Mouse (Mus musculus) testis, adult 2 months (tissue): ENCODE measurements around the gene Cox7b2. TPM values are rescaled to one million over a fixed set of nuclear protein-coding genes. Genes with fewer than 3 reads are reported as not detected.
A peak's percentile ranks its signal among the peaks of the same experiment; 100 is the strongest.
"Not testable (repeated sequence)": the region's sequence is repeated elsewhere in the genome, so short reads cannot be mapped to it uniquely, and the experiment has no call there.

Source experiments
- H3K27ac ChIP-seq: fragments of 200-500 bp; 2 replicates; pipeline ENCODE4 v1.5.1; 2012; ENCODE audit warnings: low read depth, low read length; ENCODE audit not compliant: control insufficient read depth, insufficient read depth
- H3K27me3 ChIP-seq: fragments of 200-500 bp; 2 replicates; pipeline ENCODE4 v1.6.1; 2012; ENCODE audit warnings: mild to moderate bottlenecking, low read length, moderate library complexity; ENCODE audit not compliant: control insufficient read depth, insufficient read depth
- H3K36me3 ChIP-seq: fragments of 200-500 bp; 2 replicates; pipeline ENCODE4 v1.6.1; 2012; ENCODE audit warnings: mild to moderate bottlenecking, low read length; ENCODE audit not compliant: control insufficient read depth, insufficient read depth
- H3K4me1 ChIP-seq: fragments of 200-500 bp; 2 replicates; pipeline ENCODE4 v1.6.1; 2012; ENCODE audit warnings: low read length; ENCODE audit not compliant: control insufficient read depth, insufficient read depth
- H3K4me3 ChIP-seq: fragments of 200-500 bp; 2 replicates; pipeline ENCODE4 v1.5.1; 2012; ENCODE audit warnings: low read depth, mild to moderate bottlenecking, low read length, moderate library complexity, mixed read lengths; ENCODE audit not compliant: control insufficient read depth
- CTCF ChIP-seq: fragments of 200-500 bp; IDR thresholded peaks from 2 replicates; pipeline ENCODE4 v1.5.1; 2012; ENCODE audit warnings: low read depth, mild to moderate bottlenecking, inconsistent platforms, low read length, moderate library complexity; ENCODE audit not compliant: control insufficient read depth, insufficient read depth, insufficient replicate concordance
- POLR2A ChIP-seq: fragments of 200-500 bp; IDR thresholded peaks from 2 replicates; pipeline ENCODE4 v1.6.1; 2012; ENCODE audit warnings: low read depth, mild to moderate bottlenecking, inconsistent platforms, low read length, moderate library complexity; ENCODE audit not compliant: control insufficient read depth
- polyA plus RNA-seq: library from polyadenylated mRNA; depleted of rRNA; stranded (reverse); fragments of >200 nt; gene quantifications from 2 replicates; pipeline ENCODE4 v1.2.3, GENCODE M21; 2012; rRNA removed

Cox7b2 gene
- 146 and 183 TPM in 2 replicates for polyA plus RNA-seq

DNA sequence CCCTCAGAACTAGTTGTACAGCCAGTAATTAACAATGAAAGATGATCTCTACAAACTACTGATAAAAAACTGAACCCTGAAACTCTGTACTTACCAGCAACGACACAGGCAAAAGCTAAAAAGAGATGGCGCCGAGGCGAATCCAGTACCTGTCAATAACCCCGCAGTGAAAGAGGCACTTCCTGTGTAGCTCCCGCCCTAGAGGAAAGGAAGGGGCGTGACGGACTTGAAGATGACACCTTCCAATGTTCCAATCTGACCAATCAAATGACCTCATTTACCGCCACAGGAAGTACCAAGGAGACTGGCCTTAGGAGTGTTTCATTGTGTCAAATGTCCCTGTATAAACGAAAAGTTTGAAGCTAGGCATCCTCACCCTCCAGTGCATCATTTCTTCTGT is at the start of gene Cox7b2:
Gene Cox7b2 (minus strand): TSS at position 127 of the 400 bp plus-strand sequence.
- peak within 1 kb of the TSS; percentile 88 for H3K27ac ChIP-seq
- peak within 1 kb of the TSS; percentile 97 for H3K4me3 ChIP-seq
- peak; percentile 60; the same call in 1 of the 2 replicates for TF ChIP-seq POLR2A
- TF ChIP-seq CTCF = no peak
- H3K36me3 ChIP-seq = no peaks in the 10 kb centered on the region
- H3K4me1 ChIP-seq = no peaks in the 10 kb centered on the region
- no peaks in the 10 kb centered on the region for H3K27me3 ChIP-seq

DNA sequence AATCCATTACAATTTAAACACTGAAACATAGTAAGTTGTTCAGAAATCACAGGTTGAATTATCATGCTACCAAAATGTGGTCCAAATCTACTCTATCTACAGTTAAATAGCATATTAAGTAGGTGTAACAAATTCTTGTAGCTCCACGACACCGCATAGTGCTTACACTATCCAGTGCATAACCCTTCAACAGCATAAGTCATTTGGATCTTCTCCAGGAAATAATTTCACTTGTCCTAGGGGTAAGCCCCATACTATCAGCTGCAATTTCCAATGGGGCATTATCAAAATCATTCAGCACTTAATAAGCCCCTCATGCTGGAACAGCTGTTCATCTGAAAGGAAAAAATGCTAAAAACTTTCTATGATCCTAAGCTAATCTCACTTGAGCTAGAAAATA is 47.3 kb upstream of the Cox7b2 start:
- Histone ChIP-seq H3K4me3 (no peak overlapping the region), H3K36me3 (no peaks in the 10 kb centered on the region), H3K27ac (no peak overlapping the region), H3K27me3 (no peaks in the 10 kb centered on the region), H3K4me1 (no peaks in the 10 kb centered on the region)
- no peak for TF ChIP-seq CTCF
- TF ChIP-seq POLR2A = no peak

DNA sequence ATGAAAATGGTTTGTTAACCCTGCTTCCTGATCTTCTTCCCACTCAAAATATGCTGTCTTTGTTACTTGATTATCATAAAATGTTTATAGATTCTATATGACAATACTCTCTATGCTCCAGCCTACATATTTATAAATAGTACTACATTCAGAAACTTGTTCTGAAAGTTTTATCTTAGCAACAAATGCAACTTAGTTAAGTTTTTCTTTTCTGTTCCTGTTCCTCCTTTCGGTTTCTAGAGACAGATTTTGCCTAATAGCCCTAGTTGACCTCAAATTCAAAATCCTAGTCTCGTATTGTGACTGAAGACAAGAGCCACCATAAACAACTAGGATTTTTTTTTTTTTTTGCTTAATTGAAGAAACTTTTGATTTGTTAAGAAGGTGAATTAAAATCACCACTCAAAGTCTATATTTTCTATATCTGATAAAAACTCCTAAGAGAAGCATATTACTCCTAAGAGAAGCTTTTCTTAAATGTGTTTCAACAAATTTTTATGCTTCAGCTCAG is 45.8 kb upstream of the Cox7b2 start:
- TF ChIP-seq CTCF (no peak), POLR2A (no peak)
- H3K4me1 ChIP-seq = no peaks in the 10 kb centered on the region
- no peak overlapping the region for H3K4me3 ChIP-seq
- no peaks in the 10 kb centered on the region for H3K27me3 ChIP-seq
- no peaks in the 10 kb centered on the region for H3K36me3 ChIP-seq
- no peak overlapping the region for H3K27ac ChIP-seq

DNA sequence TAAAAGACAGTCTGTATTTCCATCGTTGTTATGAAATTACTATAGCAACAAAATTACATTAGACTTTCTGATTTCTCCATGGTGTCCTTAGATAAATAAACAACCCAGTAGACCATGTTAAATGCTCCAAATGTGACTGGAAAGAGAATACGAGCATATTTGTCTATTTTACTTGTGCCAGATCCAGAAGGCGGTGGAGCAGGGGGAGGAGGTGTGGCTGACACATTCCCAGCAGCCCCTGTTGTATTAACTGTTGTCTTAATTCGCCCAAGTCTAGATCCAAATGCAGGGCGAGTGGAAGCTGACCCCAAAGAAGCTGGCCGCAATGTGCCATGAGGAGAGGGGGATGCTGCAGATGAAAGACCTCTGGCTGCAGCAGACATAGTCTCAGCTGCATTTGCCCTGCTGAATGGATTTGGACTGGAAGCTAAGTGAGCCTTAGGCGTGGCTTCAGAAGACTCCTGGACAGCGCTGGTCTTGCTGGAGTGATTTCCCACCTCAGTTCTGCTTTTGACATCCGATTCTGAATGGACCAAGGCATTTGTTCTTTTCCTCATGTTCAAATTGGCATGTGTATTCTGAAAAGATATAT is 23.7 kb upstream of the Cox7b2 start:
- H3K4me3 ChIP-seq = no peak overlapping the region
- H3K27me3 ChIP-seq = no peaks in the 10 kb centered on the region
- no peaks in the 10 kb centered on the region for H3K4me1 ChIP-seq
- H3K36me3 ChIP-seq = no peaks in the 10 kb centered on the region
- TF ChIP-seq CTCF (no peak), POLR2A (no peak)
- H3K27ac ChIP-seq = no peak overlapping the region

GRCm38 (mm10) chr5:71545554-71545953 is 2.5 kb downstream of the Cox7b2 start:
- TF ChIP-seq CTCF = no peak
- TF ChIP-seq POLR2A = no peak
- H3K27ac ChIP-seq = no peak overlapping the region
- H3K36me3 ChIP-seq = no peaks in the 10 kb centered on the region

DNA sequence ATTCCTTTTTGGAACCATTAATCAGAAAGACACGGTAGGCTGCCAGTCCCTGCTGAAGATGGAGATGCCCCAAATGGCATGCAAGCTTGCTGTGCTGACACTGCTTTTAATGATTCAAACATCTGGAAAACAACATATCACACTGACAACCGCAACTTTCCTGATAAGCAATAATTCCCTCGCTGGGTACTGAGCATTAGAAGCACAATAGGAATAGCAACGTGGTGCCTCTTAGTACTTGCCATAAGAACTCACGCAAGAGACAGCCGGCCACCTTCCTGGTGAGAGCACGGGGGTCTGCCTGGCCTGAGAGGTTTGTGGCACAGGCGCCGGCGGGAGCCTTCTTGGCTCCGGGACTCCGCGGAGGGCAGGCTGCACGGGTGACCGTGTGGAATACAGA is 22.5 kb downstream of the Cox7b2 start:
- H3K36me3 ChIP-seq, H3K27me3 ChIP-seq, H3K27ac ChIP-seq, H3K4me1 ChIP-seq, H3K4me3 ChIP-seq: not testable (repeated sequence)

More at GRCm38 (mm10) chr5:71545554-71545953, 2.5 kb downstream of the Cox7b2 start:
- H3K4me3 ChIP-seq = no peak overlapping the region; the same call in 1 of the 2 replicates
- no peaks in the 10 kb centered on the region for H3K4me1 ChIP-seq
- H3K27me3 ChIP-seq = no peaks in the 10 kb centered on the region

DNA sequence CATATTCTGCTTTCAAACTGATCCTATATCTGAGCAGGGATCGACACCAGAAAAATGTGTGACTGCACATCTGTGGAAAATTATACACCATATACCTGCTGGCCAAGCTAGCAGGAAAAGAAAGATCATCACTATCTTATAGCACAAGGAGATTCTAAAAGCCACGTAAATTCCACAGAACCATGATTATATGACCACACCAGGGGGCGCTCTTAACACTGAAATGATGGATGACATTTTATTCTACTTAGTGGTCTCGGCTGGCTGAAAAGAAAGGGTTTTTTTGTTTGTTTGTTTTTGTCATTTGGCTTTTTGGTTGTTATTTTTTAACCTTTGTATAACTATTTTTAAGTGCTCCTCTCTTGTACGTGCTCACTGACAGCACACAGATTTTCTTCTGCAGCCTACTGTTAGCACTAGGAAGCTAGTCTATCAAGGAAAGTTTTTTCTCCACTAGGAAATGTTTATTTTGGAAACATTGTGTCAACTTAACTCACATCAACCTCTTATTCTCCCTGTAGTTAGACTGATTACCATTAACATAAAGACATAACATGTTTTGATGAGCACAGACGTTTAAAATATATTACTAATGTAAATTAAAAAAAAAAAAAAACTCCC is 45.8 kb downstream of the Cox7b2 start:
- Histone ChIP-seq H3K4me1 (no peaks in the 10 kb centered on the region), H3K27me3 (no peaks in the 10 kb centered on the region), H3K36me3 (no peaks in the 10 kb centered on the region), H3K27ac (no peak overlapping the region), H3K4me3 (no peak overlapping the region)
- TF ChIP-seq POLR2A (no peak), CTCF (no peak)
